Mouse (Mus musculus) liver, embryonic 14.5 days (tissue): Measurements from ENCODE around the gene Kcp.

Experiments used
- CTCF ChIP-seq: IDR thresholded peaks from 2 replicates; pipeline ENCODE4 v1.5.1; 2016; ENCODE audit warnings: antibody characterized with exemption, low read depth, control low read depth
- EP300 ChIP-seq: IDR thresholded peaks from 2 replicates; pipeline ENCODE4 v1.6.1; 2016; ENCODE audit warnings: antibody characterized with exemption, low read depth

DNA sequence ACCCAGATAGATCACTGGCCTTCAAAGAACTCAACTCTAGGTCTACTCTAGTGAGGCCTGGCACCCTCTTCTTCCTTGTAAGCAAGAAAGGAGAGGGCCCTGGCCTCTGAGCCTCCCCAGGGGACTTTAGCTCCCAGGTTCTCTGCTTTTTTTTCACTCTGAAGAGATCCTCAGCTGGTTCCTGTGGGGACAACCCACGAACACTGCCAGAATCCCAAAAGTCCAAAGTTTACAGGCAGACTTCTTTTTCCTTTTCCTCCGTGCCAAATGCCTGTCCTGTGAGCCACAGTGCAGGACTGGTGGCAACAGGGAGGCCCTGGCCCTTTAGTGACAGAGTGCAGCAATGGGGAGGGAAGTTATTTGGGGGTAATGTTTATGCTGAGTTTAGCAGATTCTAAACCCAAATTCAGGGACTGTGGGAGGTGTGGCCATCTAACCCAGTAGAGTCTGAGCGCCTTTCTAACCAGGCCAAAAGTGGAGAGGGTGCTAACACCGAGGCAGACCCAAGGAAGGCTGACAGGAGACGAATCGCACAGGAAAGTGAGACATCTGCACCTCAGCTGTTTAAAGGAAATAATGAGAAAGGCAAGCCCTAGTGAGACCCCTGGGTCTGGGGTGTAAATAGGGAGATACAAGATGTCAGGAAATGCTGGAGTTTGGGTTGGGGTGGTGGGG is 15.0 kb upstream of the Kcp start:
- no peak for TF ChIP-seq CTCF
- no peak for TF ChIP-seq EP300
